Mouse (Mus musculus) thymus, postnatal 25 days (tissue): ENCODE measurements around the gene Dph2.

Source experiments
- DNase-seq: peaks from one replicate; pipeline ENCODE4 v3.0.0; 2022

Dph2 gene

DNA sequence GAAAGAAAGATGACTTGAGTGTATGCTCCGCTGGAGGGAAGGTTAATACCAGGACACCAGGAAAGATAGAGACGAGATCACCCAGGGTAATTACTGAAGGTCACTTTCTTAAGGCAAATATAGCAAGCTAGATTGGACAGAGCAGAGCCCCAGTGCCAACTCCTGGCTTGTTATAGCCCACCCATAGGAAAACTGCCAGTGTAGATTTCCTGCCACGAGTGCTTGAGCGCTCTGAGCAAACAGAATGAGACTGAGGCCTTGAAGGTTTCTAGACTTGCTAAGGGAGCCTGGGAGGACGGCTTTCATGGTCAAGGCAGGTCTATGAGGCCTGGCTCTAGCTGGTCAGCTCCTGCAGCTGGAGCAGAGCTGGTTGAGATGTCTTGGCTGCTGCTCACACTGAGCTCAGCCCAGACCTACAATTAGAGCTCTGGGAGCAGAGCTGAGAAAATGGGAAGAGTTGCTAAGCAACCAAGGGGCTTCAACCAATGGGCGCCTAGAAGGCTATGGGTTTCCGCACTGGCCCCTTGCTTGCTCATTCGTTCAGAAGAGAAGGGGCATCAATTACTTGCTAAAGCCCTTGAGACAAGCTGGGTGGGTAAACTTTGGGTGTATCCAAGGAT, 17.1 kb upstream of the Dph2 start:
- no peak for DNase-seq

DNA sequence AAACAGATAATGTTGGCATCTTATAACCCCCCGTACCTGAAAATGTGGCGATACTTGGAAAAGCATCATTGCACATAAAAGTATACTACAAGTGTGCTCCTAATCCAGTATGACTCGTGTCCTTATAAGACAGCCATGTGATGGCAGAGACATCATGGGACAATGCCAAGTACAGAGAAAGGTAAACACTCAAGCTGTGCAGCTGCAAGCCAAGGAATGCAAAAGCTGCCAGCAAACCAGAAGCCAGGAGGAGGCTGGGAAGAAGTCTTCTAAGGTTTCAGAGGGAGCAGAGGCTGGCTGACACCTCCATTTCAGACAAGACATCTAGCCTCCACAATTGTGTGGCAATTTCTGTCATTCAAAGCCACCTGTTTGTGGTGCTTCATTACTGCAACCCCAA, 14.4 kb upstream of the Dph2 start:
- no peak for DNase-seq

DNA sequence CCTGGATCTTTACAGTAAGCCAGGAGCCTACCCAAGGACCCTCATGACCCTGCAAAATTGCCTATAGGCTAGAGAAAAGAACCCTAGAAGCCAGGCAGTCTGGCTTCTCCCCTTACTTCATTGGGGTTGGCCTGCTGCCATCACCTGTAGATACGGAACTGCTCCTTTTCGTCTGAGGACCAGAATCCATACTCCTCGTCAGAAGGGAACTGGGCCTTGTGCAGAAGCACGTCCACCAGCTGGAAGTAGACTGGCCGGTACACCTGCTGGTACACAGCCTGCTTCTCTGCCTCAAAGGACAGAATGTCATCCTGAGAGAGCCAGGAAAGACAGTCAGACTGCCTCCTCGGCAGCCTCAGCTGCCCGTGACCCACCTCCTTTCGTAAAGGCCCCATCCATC, 12.9 kb upstream of the Dph2 start:
- no peak for DNase-seq

DNA sequence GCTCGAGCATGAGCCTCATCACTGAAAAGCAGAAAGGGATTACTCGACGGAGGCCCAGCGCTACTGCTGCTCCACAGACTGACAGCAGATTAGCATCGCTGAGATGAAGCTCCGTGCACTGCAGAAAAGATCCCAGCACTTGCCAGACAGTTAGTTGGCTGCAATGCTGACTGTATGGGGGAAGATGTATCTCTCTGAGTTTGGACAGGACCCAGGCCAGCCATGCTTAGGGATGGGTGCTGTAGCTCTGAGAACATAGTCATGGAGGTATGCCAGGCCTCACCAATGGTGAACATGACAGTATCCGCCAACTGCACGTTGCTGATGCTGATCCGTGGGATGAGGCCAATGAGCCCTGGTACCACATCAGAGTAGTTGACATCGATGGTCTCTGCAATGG, 12.3 kb upstream of the Dph2 start:
- DNase-seq, result no peak

DNA sequence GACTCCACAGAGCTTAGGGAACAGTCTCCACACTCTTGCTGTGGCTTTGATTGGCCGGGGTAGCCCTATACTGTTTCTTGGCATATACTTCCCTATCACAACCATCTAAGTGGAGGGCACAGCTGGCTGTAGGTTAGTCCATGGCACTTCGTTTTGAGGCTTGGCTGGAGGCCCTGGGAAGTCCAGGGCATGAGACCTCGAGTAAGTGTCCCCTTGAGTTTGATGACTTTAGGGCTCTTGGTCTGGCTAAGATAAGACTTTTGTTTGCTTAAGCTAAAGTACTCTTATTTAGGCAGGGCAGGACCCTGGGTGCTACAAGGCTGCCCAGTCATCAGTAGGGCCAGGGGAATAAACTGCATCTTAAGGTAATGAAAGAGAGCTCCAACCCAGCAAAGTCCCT, 6.3 kb upstream of the Dph2 start:
- no peak for DNase-seq

DNA sequence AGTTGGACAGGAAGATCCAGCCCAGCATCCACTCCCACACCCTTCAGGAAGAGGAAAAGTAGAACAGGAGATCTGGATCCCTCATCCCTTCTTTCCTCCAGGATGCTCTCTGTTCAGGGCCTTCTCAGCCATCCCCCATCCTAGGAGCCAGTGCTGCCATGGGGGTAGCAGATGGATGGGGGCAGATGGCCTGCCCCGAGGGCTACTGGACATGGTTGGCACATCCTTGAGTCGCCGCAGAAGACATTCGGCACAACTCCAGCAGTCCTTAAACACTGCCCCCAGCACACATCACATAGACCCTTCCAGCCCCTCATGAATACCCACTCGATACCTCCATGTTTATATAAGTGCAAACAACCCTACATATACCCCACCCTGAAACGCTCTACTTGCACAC, 4.2 kb upstream of the Dph2 start:
- no peak for DNase-seq

DNA sequence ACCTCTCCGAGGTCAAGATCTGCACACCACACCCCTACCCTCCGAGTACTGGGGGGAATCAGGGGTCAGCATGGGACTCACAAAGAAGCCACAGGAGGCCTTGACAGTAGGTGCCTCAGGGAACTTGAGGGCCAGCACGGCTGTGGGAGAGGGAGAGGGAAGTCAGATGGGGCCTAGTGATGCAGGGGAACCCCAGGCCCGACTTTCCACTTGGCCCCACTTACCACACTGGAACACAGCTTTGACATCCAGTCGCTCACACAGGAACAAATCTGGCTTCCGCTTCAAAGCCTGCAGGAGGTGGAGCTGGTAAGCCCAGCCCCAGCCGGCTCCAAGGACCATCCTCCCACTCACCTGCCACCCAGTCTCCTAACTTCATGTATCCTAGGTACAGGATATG, 3.5 kb upstream of the Dph2 start:
- DNase-seq, result no peak

DNA sequence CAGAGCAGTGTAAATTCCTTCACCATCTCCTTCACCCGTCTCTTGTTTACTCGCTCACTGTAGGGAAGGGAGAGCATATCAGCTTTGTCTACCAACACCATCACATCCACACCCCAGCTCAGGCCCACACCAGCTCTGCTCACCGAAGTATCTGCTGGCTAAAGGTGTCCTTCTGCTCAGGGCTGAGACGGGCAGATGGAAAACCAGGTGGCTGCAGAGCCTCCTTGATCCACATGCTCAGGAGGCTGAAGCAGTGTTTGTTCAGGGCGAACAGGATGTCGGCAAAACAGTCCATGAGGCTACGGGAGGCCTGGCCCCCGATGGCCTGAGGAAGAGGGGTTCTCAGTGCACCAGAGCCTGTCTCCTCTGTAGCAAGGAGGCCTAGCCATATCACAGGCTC, 2.8 kb upstream of the Dph2 start:
- no peak for DNase-seq

DNA sequence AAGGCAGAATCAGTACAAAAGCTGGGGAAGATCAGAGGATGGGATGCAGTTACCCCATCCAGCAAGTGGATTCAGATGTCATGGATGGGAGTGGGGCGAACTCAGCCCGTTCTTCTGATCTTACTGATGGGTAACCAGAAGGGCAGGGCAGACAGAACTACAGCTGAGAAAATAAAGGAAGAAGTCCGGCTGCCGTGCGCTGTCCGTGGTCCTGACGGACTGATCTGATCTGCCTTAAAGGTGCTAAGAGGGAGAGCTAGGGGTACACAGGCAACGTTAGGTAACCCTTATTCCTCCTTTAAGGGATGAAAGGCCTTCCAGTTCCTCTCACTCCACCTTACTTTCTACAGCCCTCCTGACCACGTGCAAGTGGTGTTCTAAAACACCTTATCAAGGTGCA, 1.5 kb upstream of the Dph2 start:
- DNase-seq, result peak; percentile 68

DNA sequence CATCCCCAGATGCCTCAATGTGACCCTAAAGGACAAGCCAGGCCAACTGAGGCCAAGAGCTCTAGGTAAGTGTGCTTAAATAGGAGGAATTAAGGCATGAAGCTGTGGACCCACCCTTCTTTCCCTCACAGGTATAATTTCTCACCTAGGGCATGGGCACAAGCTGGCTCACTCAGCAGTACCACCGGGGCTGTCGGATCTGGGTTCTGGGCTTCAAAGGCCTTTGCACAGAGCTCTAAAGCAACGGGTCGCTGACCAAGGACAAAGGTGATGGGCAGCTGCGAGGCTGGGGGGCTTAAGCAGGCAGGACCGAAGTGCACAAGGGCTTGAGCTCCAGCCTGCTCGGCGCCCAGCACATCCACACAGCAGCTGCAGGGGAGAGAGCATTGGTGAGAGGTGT, 1.1 kb downstream of the Dph2 start:
- DNase-seq, result no peak

DNA sequence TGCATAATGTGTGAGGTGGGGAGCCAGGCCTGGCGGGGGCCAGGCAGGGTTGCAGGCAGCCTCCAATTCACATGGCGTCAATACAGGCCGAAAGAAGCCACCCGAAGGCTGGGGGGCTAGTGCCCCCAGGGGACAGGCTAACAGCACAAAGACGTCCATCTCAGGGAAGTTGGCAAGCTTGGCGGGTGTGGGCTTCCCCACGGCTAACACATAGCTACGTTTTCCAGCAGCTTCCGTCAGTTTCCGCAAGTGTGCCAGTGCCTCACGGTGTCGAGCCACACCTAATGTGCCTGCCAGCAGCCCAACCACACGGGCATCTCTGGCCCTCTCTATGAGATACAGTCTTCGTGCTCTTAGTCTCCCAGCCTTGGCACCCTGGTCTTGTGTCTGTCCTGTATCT, 1.8 kb downstream of the Dph2 start:
- DNase-seq, result no peak

DNA sequence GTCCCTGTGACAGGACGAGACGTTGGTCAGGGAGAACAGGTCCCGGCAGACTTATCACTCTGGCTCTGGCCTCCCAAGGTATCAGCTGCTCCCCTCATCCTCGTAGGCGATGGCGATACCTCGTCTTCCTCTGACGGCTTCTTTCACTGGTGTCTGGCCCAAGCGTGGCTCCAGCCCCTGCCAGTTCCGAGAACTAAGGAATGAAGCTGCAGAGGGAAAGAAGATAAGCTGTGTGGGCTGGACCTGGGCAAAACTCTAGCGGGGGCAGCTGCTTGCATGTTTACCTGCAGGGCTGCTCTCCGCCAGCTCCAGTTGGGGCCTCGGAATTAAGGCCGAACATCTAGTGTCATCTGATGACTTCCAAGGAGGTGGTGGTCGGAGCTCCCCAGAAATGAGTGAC, 2.4 kb downstream of the Dph2 start:
- DNase-seq, result no peak

DNA sequence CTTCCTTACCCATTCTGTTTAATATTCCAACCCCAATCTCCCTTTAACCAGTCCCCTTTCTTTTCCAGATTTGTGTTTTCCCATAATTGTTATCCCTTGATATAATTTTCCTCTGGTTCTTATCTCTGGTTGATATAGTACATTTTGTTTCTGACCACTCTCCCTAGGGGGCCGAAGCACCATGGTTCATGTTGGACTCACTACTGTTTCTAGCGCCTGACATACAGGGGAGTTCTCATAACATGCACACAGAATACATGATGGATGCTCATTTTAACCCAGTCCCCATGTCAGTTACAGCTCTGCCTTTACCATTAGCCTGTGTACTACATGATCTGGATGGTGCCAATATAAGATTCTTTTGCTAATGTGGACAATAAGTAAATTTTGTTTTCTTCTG, 3.9 kb downstream of the Dph2 start:
- DNase-seq, result no peak

DNA sequence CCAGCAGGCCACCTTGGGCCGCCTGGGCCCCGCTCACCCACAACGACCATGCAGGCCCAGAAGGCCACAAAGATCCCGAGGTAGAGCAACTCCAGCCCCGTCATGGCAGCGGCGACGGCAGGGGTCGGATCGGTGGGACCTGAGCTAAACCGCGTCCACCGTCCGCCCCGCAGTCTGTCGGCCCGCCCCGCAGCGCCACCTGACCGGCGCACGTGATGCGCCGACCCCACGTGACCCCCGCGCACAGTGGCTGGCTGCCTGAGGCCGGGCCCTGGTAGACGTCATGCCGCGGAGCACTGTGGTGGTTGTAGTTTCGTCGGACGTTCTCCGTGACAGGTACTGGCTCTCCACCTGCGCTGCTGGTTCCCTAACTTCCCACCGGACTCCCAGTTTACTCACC, 4.7 kb downstream of the Dph2 start, which contains the start of gene Atp6v0b:
TSS of gene Atp6v0b (minus strand) at position 201 of the 400 bp plus-strand sequence.
- DNase-seq, result peak; percentile 92

DNA sequence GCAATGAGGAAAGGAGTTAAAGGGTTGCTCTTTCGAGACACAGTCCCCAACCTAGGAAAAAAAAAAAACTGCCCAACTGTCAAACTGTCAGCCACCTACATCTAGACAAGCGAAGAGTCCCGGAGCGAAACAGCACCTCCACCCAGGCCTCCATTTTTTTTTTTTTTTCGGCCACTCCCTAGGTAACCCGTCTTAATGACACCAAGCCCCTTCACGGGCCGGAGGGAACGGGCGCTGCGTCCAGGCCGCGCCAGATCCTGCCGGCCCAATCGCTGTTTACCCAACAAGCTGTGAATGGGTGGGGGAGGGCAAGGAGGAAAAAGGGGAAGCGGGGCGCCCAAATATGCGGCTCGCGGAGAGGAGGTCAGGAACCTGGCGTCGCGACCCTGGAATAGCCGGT, 5.2 kb downstream of the Dph2 start:
- no peak for DNase-seq

DNA sequence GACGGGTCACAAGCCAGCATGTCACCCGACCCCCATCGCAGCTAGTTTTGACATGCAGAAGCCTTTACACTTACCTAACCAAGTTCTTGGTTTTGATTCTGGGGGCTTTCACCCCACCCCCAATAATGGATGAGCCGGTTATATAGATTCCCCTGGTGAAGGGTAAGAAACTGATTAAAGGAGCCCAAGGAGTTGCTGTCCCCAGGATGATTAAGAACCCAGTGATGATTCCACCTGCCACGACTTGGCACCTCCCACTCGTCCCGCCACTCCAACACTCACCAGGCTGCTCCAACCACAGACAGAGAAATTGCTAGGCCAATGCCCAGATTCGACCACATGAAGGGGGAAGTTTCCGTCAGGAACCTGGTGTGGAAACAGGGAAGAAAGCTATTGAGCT, 5.8 kb downstream of the Dph2 start:
- no peak for DNase-seq

DNA sequence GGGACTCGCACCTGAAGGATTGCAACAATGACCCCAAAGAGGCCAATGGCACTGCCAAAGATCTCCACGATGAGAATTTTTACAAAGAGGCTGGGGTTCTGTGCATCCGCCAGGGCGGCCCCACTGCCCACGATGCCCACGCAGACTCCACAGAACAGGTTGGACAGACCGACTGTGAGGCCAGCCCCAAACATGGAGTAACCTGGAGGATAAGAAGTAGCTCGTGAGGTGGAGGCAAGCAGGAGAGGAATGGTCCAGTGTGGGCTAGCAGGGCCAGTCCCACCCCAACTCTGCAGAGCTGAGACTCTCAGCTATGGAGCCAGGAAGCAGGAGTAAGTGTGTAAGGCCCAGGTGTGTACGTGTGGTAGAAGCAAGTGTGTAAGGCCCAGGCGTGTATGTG, 6.7 kb downstream of the Dph2 start:
- no peak for DNase-seq

DNA sequence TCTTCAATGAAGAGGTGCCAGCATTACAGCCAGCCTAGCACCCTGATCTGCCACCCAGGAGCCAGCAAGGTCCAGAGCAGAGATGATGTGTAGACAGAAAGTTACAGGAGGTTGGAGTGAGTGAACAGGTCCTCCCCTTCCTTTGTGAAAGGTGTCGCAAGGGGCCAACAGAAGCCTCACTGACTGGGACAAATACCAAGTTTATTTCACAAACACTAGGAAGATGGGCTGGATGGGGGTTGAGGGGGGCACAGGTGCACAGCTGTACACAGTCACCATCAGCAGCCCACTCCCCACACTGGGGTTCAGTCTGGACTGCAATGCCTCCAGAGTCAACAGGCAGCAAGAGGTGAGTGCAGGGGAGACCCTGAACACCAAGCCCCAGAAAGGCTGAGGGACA, 7.7 kb downstream of the Dph2 start:
- no peak for DNase-seq

DNA sequence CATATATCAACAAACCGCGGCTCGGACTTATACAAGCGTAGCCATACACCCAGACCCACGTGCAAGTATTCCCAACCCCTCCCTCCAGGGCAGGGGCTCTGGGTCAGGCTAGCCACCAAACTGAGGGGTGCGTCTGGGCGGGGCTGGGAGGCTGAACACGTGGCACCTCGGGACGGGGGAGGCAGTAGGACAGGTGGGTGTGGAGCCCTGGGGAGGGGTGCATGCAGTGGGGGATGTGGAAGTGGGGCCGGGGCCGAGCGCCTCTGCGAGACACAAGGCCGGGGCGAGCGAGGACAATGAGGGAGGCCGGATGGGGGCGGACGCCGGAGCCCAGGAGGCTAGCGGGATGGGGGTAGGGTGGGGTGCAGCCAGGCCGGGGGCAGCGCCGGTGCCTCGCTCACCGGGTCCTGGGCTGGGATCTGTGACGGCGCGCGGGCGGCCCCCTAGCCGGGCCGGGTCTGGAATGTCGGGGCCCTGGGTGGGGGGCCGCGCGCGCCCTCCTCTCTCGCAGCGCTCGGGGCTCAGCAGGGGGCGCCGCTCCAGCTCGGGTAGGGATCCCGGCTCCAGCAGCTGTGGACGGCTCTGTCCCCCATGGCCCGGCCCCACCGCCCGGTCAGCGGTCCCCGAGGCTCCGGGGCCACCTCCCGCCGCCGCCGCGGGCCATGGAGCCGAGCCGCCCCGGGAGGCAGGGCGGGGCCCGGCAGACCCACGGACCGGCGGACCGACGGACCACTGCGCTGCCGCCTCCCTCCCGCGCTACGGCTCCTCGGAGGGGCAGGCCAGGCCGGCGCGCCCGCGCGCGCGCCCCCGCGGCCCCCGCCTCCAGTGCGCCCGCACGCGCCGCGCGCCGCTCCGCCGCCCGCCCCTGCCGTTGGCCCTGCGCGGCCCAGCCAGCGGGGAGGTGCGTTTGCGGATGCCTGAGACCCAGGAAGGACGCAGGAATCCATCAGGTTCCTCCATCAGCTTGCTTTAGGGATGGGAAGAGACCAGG, 8.8 kb downstream of the Dph2 start, which contains the start of gene B4galt2:
TSS of gene B4galt2 (minus strand) at position 787 of the 991 bp plus-strand sequence.
- DNase-seq, result no peak

DNA sequence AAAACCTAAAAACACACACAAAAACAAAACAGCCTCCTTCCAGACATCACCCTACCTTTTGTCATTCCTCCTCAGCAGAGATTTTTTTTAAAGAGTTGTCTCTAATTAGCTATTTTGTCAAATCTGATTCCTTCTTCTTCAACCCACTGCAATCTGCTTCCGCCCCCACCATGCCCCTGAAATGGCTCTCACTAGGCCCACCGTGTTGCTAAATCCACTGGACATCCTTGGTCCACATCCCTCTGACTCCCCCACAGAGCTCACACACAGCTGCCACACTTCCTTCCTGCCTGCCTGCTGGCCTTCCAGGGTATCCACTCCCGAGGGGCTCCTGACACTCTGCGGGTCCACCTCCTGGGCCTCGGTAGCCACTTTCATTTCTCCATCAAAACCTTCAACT, 13.1 kb downstream of the Dph2 start:
- DNase-seq, result no peak

DNA sequence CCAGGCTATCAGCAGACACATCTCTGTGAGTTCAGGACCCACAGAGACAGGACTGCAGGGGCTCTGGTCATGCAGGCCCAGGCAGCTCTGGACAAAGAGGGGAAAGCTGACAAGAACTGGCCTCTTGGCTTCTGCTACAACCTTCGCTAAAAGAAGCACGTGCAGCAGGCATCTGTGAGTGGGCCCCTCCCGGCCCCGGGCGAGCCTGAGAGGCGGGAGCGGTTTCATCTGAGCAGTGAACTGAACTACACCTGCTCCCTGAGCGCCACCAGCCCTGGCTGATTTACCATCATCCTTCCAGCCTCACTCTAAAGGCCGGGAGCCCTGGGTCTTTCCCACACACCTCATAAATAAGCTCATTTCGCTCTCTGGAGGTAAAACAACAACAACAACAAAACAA, 13.5 kb downstream of the Dph2 start:
- DNase-seq, result peak; percentile 76

DNA sequence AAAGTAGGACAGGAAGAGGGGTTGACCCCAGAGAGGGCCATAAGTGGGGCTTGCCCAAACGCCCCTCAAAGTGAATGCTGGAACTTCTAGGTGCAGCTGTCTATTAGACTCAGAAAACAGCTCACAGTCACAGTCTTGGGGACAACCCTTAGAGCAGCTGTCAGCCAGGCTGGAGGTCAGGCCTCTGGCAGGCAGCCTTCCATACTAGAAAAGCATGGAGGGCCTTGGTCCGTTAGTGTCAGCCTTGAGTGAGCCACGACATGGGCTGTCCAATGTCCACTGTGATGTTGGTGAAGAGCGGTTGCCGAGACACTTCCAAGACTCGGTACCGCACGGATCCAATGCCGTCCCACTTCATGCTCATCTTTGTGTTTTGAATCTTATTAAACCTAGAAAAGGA, 18.2 kb downstream of the Dph2 start:
- no peak for DNase-seq

DNA sequence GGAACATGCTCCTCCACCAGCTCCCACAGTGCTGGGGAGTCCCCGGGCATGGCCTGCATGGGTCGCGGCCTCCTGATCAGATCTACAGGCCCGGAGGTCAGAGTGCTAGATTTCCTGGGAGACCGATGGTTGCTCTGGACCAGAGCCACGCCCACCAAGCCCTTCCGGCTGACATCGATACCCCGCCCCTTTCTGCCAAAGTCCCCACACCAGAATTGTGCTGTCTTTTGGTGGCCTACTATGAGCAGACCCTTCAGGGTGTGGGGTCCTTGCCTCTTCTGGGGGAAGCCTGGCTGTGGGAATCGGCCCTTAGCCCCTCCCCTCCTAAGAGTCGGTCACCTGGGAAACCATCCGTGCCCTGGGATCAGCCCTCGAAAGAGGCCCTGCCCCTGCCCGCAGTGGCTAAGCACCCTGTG, 19.4 kb downstream of the Dph2 start, which contains the start of gene Ccdc24:
TSS of gene Ccdc24 (minus strand) at position 87 of the 416 bp plus-strand sequence.
- DNase-seq, result no peak

DNA sequence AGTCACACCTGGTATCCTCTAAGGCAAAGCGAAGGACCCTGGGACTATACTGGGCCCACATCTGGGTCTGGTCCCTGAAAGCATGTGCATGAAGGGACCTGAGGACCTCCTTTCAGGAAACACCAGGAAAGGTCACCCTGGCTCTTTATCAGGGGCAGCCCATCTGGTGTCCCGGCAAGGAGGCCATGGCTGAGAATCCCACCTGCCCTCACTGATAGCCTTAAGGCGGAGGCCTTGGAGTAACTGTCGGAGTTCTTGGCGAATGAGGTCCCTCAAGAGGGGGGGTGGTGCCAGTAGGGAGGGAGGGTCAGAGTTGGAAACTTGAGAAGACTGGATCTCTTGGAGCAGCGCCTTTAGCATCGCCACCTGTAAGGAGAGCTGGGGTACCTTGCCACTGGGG, 20.0 kb downstream of the Dph2 start:
- DNase-seq, result no peak
